Mouse (Mus musculus) G1E (cell line): ENCODE measurements around the gene P2ry2.

Experiments used
- CTCF ChIP-seq: IDR thresholded peaks from 2 replicates; pipeline ENCODE4 v1.5.1; 2012; ENCODE audit warnings: low read depth, low read length, inconsistent platforms, mixed read lengths
- GATA1 ChIP-seq: IDR thresholded peaks from 2 replicates; pipeline ENCODE4 v1.6.1; 2012; ENCODE audit warnings: borderline replicate concordance, low read length, inconsistent platforms, mixed read lengths
- POLR2AphosphoS5 ChIP-seq: IDR thresholded peaks from 2 replicates; pipeline ENCODE4 v1.6.1; 2012; ENCODE audit warnings: low read depth, low read length, inconsistent platforms; ENCODE audit not compliant: insufficient replicate concordance
- TAL1 ChIP-seq: conservative IDR thresholded peaks from 2 replicates; pipeline ENCODE4 v1.6.1; 2012; ENCODE audit warnings: low read depth, low read length, inconsistent platforms, mixed read lengths

DNA sequence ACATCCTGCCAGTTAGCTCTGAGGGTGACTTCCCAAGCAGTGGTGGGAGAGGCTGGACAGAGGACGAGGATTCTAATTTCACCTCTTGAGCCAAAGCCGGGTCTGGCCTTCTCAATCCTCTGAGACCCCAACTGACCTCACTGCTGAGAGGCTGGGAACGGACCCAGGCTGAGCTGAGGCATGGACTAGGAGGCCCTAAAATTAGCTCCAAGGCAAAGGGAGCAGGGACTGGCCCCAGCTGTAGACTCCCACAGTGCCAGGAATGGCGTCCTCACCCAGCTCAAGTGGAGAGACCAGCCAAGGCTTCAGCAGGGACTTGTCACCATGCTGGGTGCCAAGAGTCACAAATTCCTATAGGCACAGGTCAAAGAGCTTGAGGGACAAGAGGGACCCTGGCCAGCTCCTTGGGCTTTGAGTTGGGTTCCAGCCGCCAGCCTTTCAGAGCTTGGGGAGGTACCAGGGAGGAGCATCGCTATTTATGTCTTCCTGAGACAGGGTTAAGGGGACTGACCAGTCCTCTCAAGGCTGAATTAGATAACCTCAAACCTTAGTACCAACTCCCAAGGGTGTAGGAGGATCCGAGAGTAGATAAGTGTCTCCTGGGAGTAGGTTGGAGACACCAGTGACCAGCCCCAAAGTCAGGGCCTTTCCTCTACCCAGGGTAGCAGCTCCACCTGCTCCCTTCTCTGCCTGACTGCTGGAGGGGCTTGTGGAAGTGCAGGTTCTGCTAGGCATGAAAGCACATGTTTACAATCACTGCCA lies 36.8 kb upstream of the P2ry2 start:
- TF ChIP-seq CTCF: no peak
- no peak for TF ChIP-seq TAL1
- TF ChIP-seq GATA1: no peak
- no peak for TF ChIP-seq POLR2AphosphoS5
